Mouse (Mus musculus) lung, adult 2 months (tissue): ENCODE data around the gene 4930535I16Rik.

Source experiments
- CTCF ChIP-seq: fragments of 200-500 bp; IDR thresholded peaks from 2 replicates; pipeline ENCODE4 v1.5.1; 2011; ENCODE audit warnings: mild to moderate bottlenecking, low read length, control low read depth; ENCODE audit not compliant: insufficient read depth
- POLR2A ChIP-seq: fragments of 200-500 bp; IDR thresholded peaks from 2 replicates; pipeline ENCODE4 v1.6.1; 2011; ENCODE audit warnings: low read depth, mild to moderate bottlenecking, control low read depth, low read length, borderline replicate concordance; ENCODE audit errors: extremely low read depth

GRCm38 (mm10) chr4:123904333-123905125 lies 13.3 kb downstream of the 4930535I16Rik start, which contains the start of gene Mycbp:
- TF ChIP-seq CTCF (no peak), POLR2A (peak; percentile 53; the same call in 1 of the 2 replicates)
